Mouse (Mus musculus): Measurements from ENCODE around the gene Igf2bp3. TPM values are rescaled to one million over a fixed set of nuclear protein-coding genes. Genes with fewer than 3 reads are reported as not detected.

Igf2bp3 gene
- polyA plus RNA-seq, 1 experiment: not detected

GRCm38 (mm10) chr6:49219920-49220604 lies 5.3 kb upstream of the Igf2bp3 start:
- Histone ChIP-seq H3K27ac (ENCODE audit: insufficient read depth, low read length) (no peak overlapping the region), H3K4me3 (ENCODE audit: insufficient read depth, low read length) (no peak overlapping the region), H3K4me1 (ENCODE audit: control insufficient read depth, insufficient read depth, low read length) (no peaks in the 10 kb centered on the region)
- TF ChIP-seq POLR2A (IDR thresholded peaks at IDR 0.05; ENCODE audit: extremely low read depth, insufficient read depth, low read length): no peak
- no peak for TF ChIP-seq CTCF (IDR thresholded peaks at IDR 0.05; ENCODE audit: extremely low read depth, insufficient read depth, low read length)

- H3K27ac ChIP-seq (ENCODE audit: insufficient read depth, low read length): no peak overlapping the region
These were observed 4.3 kb upstream of the Igf2bp3 start for GRCm38 (mm10) chr6:49219001-49219560.

GRCm38 (mm10) chr6:49218275-49218802 lies 3.6 kb upstream of the Igf2bp3 start:
- no peak overlapping the region for H3K27ac ChIP-seq (ENCODE audit: insufficient read depth, low read length)
- no peak overlapping the region for H3K4me3 ChIP-seq (ENCODE audit: insufficient read depth, low read length)
- no peak for TF ChIP-seq CTCF (IDR thresholded peaks at IDR 0.05; ENCODE audit: extremely low read depth, insufficient read depth, low read length)
- TF ChIP-seq POLR2A (IDR thresholded peaks at IDR 0.05; ENCODE audit: extremely low read depth, insufficient read depth, low read length): no peak
- no peaks in the 10 kb centered on the region for H3K4me1 ChIP-seq (ENCODE audit: control insufficient read depth, insufficient read depth, low read length)

More at GRCm38 (mm10) chr6:49219001-49219560, 4.3 kb upstream of the Igf2bp3 start:
- Histone ChIP-seq H3K4me1 (ENCODE audit: control insufficient read depth, insufficient read depth, low read length) (no peaks in the 10 kb centered on the region), H3K4me3 (ENCODE audit: insufficient read depth, low read length) (no peak overlapping the region)
- no peak for TF ChIP-seq POLR2A (IDR thresholded peaks at IDR 0.05; ENCODE audit: extremely low read depth, insufficient read depth, low read length)

GRCm38 (mm10) chr6:49217581-49218274 lies 3.0 kb upstream of the Igf2bp3 start:
- Histone ChIP-seq H3K27ac (ENCODE audit: insufficient read depth, low read length) (no peak overlapping the region), H3K4me3 (ENCODE audit: insufficient read depth, low read length) (no peak overlapping the region), H3K4me1 (ENCODE audit: control insufficient read depth, insufficient read depth, low read length) (no peaks in the 10 kb centered on the region)
- no peak for TF ChIP-seq CTCF (IDR thresholded peaks at IDR 0.05; ENCODE audit: extremely low read depth, insufficient read depth, low read length)
- TF ChIP-seq POLR2A (IDR thresholded peaks at IDR 0.05; ENCODE audit: extremely low read depth, insufficient read depth, low read length): no peak

- Histone ChIP-seq H3K4me1 (ENCODE audit: control insufficient read depth, insufficient read depth, low read length) (no peaks in the 10 kb centered on the region), H3K4me3 (ENCODE audit: insufficient read depth, low read length) (no peak overlapping the region), H3K27ac (ENCODE audit: insufficient read depth, low read length) (no peak overlapping the region)
- TF ChIP-seq POLR2A (IDR thresholded peaks at IDR 0.05; ENCODE audit: extremely low read depth, insufficient read depth, low read length) (no peak), CTCF (IDR thresholded peaks at IDR 0.05; ENCODE audit: extremely low read depth, insufficient read depth, low read length) (no peak)
These were observed 2.2 kb upstream of the Igf2bp3 start for GRCm38 (mm10) chr6:49216811-49217542.

- Histone ChIP-seq H3K4me3 (ENCODE audit: insufficient read depth, low read length) (no peak overlapping the region), H3K4me1 (ENCODE audit: control insufficient read depth, insufficient read depth, low read length) (no peaks in the 10 kb centered on the region), H3K27ac (ENCODE audit: insufficient read depth, low read length) (no peak overlapping the region)
- no peak for TF ChIP-seq CTCF (IDR thresholded peaks at IDR 0.05; ENCODE audit: extremely low read depth, insufficient read depth, low read length)
- no peak for TF ChIP-seq POLR2A (IDR thresholded peaks at IDR 0.05; ENCODE audit: extremely low read depth, insufficient read depth, low read length)
These were observed 1.2 kb upstream of the Igf2bp3 start for GRCm38 (mm10) chr6:49215748-49216585.

- TF ChIP-seq POLR2A (IDR thresholded peaks at IDR 0.05; ENCODE audit: extremely low read depth, insufficient read depth, low read length) (no peak), CTCF (IDR thresholded peaks at IDR 0.05; ENCODE audit: extremely low read depth, insufficient read depth, low read length) (no peak)
- H3K27ac ChIP-seq (ENCODE audit: insufficient read depth, low read length): no peak overlapping the region
- no peaks in the 10 kb centered on the region for H3K4me1 ChIP-seq (ENCODE audit: control insufficient read depth, insufficient read depth, low read length)
- no peak overlapping the region for H3K4me3 ChIP-seq (ENCODE audit: insufficient read depth, low read length)
These were observed 450 bp downstream of the Igf2bp3 start for GRCm38 (mm10) chr6:49214086-49214927.

GRCm38 (mm10) chr6:49213581-49214085 lies 1.1 kb downstream of the Igf2bp3 start:
- H3K4me3 ChIP-seq (ENCODE audit: insufficient read depth, low read length): no peak overlapping the region
- TF ChIP-seq CTCF (IDR thresholded peaks at IDR 0.05; ENCODE audit: extremely low read depth, insufficient read depth, low read length) (no peak), POLR2A (IDR thresholded peaks at IDR 0.05; ENCODE audit: extremely low read depth, insufficient read depth, low read length) (no peak)
- H3K27ac ChIP-seq (ENCODE audit: insufficient read depth, low read length): no peak overlapping the region
- H3K4me1 ChIP-seq (ENCODE audit: control insufficient read depth, insufficient read depth, low read length): no peaks in the 10 kb centered on the region

Measured in cortical plate, adult 2 months (tissue).